Mouse (Mus musculus) heart, adult 2 months (tissue): ENCODE measurements at regions not wholly inside any gene's neighbourhood (a gene's known extent, or its start where the extent isn't known, plus 50 kb on each side); places are given as distances from the start of the nearest gene placed in this dataset.

Source experiments
- CTCF ChIP-seq: fragments of 200-600 bp; IDR thresholded peaks from 2 replicates; pipeline ENCODE4 v1.8.1; 2022; ENCODE audit warnings: antibody characterized with exemption, mild to moderate bottlenecking, moderate library complexity
- POLR2A ChIP-seq: fragments of 200-500 bp; IDR thresholded peaks from 2 replicates; pipeline ENCODE4 v1.6.1; 2011; ENCODE audit warnings: mild to moderate bottlenecking, low read depth, low read length, control low read depth; ENCODE audit not compliant: insufficient read depth

- TF ChIP-seq CTCF (peak; percentile 78), POLR2A (no peak)
Observed at GRCm38 (mm10) chr12:59382812-59383211, 163.3 kb upstream of the Fbxo33 start.
